Mouse (Mus musculus) cerebellum, adult 2 months (tissue): ENCODE measurements around the gene Eef1g. TPM values are rescaled to one million over a fixed set of nuclear protein-coding genes. Genes with fewer than 3 reads are reported as not detected.

Experiments
- DNase-seq, 2 experiments: peaks; one replicate each; pipeline ENCODE4 v3.0.0; 2021
- H3K27ac ChIP-seq: fragments of 200-500 bp; 2 replicates; pipeline ENCODE4 v1.5.1; 2012; ENCODE audit warnings: low read length, control low read depth, inconsistent platforms; ENCODE audit not compliant: insufficient read depth
- H3K27me3 ChIP-seq: fragments of 200-500 bp; 2 replicates; pipeline ENCODE4 v1.6.1; 2012; ENCODE audit warnings: inconsistent platforms, mild to moderate bottlenecking, low read length, moderate library complexity; ENCODE audit not compliant: control insufficient read depth, insufficient read depth
- H3K4me1 ChIP-seq: fragments of 200-500 bp; 2 replicates; pipeline ENCODE4 v1.6.1; 2011; ENCODE audit warnings: low read length; ENCODE audit not compliant: control insufficient read depth, insufficient read depth
- H3K4me3 ChIP-seq: fragments of 200-500 bp; replicated peaks from 2 replicates; pipeline ENCODE3; 2011; ENCODE audit warnings: mild to moderate bottlenecking, low read depth, low read length, control low read depth; ENCODE audit not compliant: insufficient read depth
- CTCF ChIP-seq: fragments of 200-500 bp; IDR thresholded peaks from 2 replicates; pipeline ENCODE4 v1.5.1; 2011; ENCODE audit warnings: low read depth, mild to moderate bottlenecking, control low read depth, low read length, moderate library complexity, borderline replicate concordance; ENCODE audit not compliant: insufficient read depth
- POLR2A ChIP-seq: fragments of 200-500 bp; IDR thresholded peaks from 2 replicates; pipeline ENCODE4 v1.6.1; 2011; ENCODE audit warnings: low read length, control low read depth, borderline replicate concordance; ENCODE audit not compliant: insufficient read depth
- WGBS: fragments of 180-500 bp; shearing (Covaris S2); methylation state at CpG from one replicate; pipeline ENCODE4 v1.1.7; 2018; 5-methylcytosine and 5-hydroxymethylcytosine counted together
- polyA plus RNA-seq: library from polyadenylated mRNA; depleted of rRNA; stranded (reverse); fragments of >200 nt; gene quantifications from 2 replicates; pipeline ENCODE4 v1.2.3, GENCODE M21; 2012

The Eef1g gene
- polyA plus RNA-seq, 1 experiment = 281 TPM

GRCm38 (mm10) chr19:8946929-8947328 lies 19.9 kb upstream of the Eef1g start:
- 90% methylated on average over 7 of the region's 7 CpGs for WGBS
- Histone ChIP-seq H3K27me3 (no peaks in the 10 kb centered on the region), H3K4me3 (no peak overlapping the region), H3K27ac (no peak overlapping the region), H3K4me1 (peaks cover 6% of the 10 kb centered on the region)
- no peak for DNase-seq
- no peak for TF ChIP-seq POLR2A
- no peak for TF ChIP-seq CTCF

GRCm38 (mm10) chr19:8950190-8950589 lies 16.7 kb upstream of the Eef1g start:
- no peak for DNase-seq
- Histone ChIP-seq H3K27ac (no peak overlapping the region), H3K4me3 (no peak overlapping the region), H3K27me3 (no peaks in the 10 kb centered on the region), H3K4me1 (peaks cover 4% of the 10 kb centered on the region; the same call in 1 of the 2 replicates)
- no peak for TF ChIP-seq POLR2A
- TF ChIP-seq CTCF = no peak
- 62% methylated on average over 5 of the region's 5 CpGs for WGBS

GRCm38 (mm10) chr19:8952241-8952640 lies 14.6 kb upstream of the Eef1g start:
- Histone ChIP-seq H3K27ac (no peak overlapping the region), H3K27me3 (no peaks in the 10 kb centered on the region), H3K4me1 (peaks cover 4% of the 10 kb centered on the region; the same call in 1 of the 2 replicates), H3K4me3 (no peak overlapping the region)
- 65% methylated on average over 9 of the region's 9 CpGs for WGBS
- no peak for DNase-seq
- TF ChIP-seq CTCF = no peak
- no peak for TF ChIP-seq POLR2A

- Histone ChIP-seq H3K4me3 (peak within 1 kb of the TSS; percentile 69), H3K27me3 (no peaks in the 10 kb centered on the region), H3K4me1 (peaks cover 4% of the 10 kb centered on the region; the same call in 1 of the 2 replicates), H3K27ac (peak within 1 kb of the TSS; percentile 18; the same call in 1 of the 2 replicates)
- TF ChIP-seq CTCF (no peak), POLR2A (peak; percentile 71; the same call in 1 of the 2 replicates)
- under 1% methylated on average over 46 of the region's 46 CpGs for WGBS
- DNase-seq = peak; percentile 93 to 94
Observed at GRCm38 (mm10) chr19:8953135-8954039, 13.5 kb upstream of the Eef1g start, which contains the start of gene Tut1. Gene Tut1, plus strand, starts transcription at chr19:8953847.

- H3K27me3 ChIP-seq = no peaks in the 10 kb centered on the region
- 6% methylated on average over 9 of the region's 9 CpGs for WGBS
- H3K4me3 ChIP-seq = peak overlapping the region; percentile 69
- peaks cover 4% of the 10 kb centered on the region; the same call in 1 of the 2 replicates for H3K4me1 ChIP-seq
- DNase-seq = no peak
- TF ChIP-seq CTCF = no peak
- no peak for TF ChIP-seq POLR2A
- H3K27ac ChIP-seq = no peak overlapping the region
Observed at GRCm38 (mm10) chr19:8954171-8954570, 12.7 kb upstream of the Eef1g start.

GRCm38 (mm10) chr19:8962256-8962655 lies 4.6 kb upstream of the Eef1g start:
- 87% methylated on average over 2 of the region's 2 CpGs for WGBS
- no peak for TF ChIP-seq POLR2A
- no peak for TF ChIP-seq CTCF
- no peaks in the 10 kb centered on the region for H3K27me3 ChIP-seq
- no peak overlapping the region for H3K27ac ChIP-seq
- no peaks in the 10 kb centered on the region for H3K4me1 ChIP-seq
- H3K4me3 ChIP-seq = no peak overlapping the region
- no peak for DNase-seq

- H3K27ac ChIP-seq = no peak overlapping the region
- H3K27me3 ChIP-seq = no peaks in the 10 kb centered on the region
- no peak overlapping the region for H3K4me3 ChIP-seq
- WGBS = 80% methylated on average over 11 of the region's 11 CpGs
- H3K4me1 ChIP-seq = 0 out of 2 replicates have a peak, but pooled peaks cover 2% of the 10 kb centered on the region
- no peak for DNase-seq
- TF ChIP-seq CTCF (no peak), POLR2A (no peak)
Observed at GRCm38 (mm10) chr19:8965075-8965474, 1.8 kb upstream of the Eef1g start.
